Mouse (Mus musculus): ENCODE data around the gene Gm38392. TPM values are rescaled to one million over a fixed set of nuclear protein-coding genes. Genes with fewer than 3 reads are reported as not detected.
A peak's percentile ranks its signal among the peaks of the same experiment; 100 is the strongest.

Gm38392 gene
- polyA plus RNA-seq, 1 experiment from 2014 or later, result 0.55 TPM

DNA sequence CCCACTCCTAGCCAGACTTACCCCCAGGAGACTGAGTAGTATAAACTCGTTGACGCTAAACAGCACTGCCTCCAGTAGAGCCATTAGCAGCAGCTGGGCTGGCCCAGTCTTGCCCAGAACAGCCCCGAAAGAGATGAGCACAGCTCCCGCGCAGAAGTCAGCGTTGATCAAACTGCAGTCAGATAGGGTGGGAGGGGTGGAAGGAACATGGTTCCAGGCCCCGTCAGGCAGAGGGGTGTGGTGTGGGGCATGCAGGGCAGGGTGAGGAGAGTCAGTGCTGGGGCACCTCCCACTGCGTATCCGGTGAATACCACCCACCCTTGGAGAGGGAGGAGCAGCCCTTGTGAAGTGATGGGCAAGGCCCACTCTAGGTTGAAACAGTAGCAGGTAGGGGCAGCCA, 39.3 kb downstream of the Gm38392 start:
- Histone ChIP-seq H3K27me3 (peaks cover 59% of the 10 kb centered on the region), H3K9ac (no peak overlapping the region), H3K4me3 (no peak overlapping the region), H3K4me1 (no peaks in the 10 kb centered on the region), H3K4me2 (no peak overlapping the region), H3K27ac (no peak overlapping the region), H3K36me3 (no peaks in the 10 kb centered on the region), H3K9me3 (no peaks in the 10 kb centered on the region)
- 65% methylated on average over 9 of the region's 9 CpGs for WGBS
- ATAC-seq (ENCODE audit: insufficient number of reproducible peaks, insufficient read depth, low FRiP score, low TSS enrichment, low read depth), result no peak

DNA sequence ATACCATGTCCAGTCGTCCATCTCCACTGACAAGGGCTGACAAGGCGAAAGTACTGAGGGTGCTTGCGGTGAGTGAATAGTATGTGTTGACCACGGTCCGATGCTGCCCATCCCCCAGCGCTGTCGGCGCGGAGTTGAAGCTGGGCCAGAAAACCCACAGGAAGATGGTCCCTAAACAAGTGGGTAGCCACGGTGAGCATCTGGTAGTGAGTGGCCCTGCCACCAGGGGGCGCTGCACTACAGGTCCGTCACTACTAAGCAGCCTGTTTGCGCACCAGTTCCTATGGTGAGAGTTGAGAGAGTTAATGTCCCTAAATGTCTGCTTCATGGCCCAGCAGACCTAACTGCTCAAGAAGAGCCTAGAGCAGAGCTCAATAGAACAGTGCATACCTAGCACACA, 41.2 kb downstream of the Gm38392 start:
- Histone ChIP-seq H3K4me1 (peaks cover 9% of the 10 kb centered on the region; the same call in 1 of the 2 replicates), H3K4me3 (no peak overlapping the region), H3K36me3 (no peaks in the 10 kb centered on the region), H3K27me3 (peaks cover 68% of the 10 kb centered on the region), H3K27ac (no peak overlapping the region), H3K4me2 (no peak overlapping the region), H3K9ac (no peak overlapping the region), H3K9me3 (no peaks in the 10 kb centered on the region)
- ATAC-seq (ENCODE audit: insufficient number of reproducible peaks, insufficient read depth, low FRiP score, low TSS enrichment, low read depth), result no peak
- 16% methylated on average over 13 of the region's 13 CpGs for WGBS

- H3K27me3 ChIP-seq, result peaks cover 85% of the 10 kb centered on the region
- 0% methylated on average over 2 of the region's 2 CpGs for WGBS
These were observed 42.9 kb downstream of the Gm38392 start for GRCm38 (mm10) chr3:88244071-88244470.

GRCm38 (mm10) chr3:88242531-88242930, 44.5 kb downstream of the Gm38392 start:
- Histone ChIP-seq H3K4me3 (no peak overlapping the region), H3K4me2 (no peak overlapping the region), H3K27ac (no peak overlapping the region), H3K9me3 (no peaks in the 10 kb centered on the region), H3K36me3 (no peaks in the 10 kb centered on the region), H3K4me1 (peaks cover 9% of the 10 kb centered on the region; the same call in 1 of the 2 replicates), H3K9ac (no peak overlapping the region), H3K27me3 (peaks cover 89% of the 10 kb centered on the region)
- WGBS, result 2% methylated on average over 13 of the region's 13 CpGs
- ATAC-seq (ENCODE audit: insufficient number of reproducible peaks, insufficient read depth, low FRiP score, low TSS enrichment, low read depth), result no peak

More at GRCm38 (mm10) chr3:88244071-88244470, 42.9 kb downstream of the Gm38392 start:
- Histone ChIP-seq H3K27ac (no peak overlapping the region), H3K4me1 (peaks cover 9% of the 10 kb centered on the region; the same call in 1 of the 2 replicates), H3K4me3 (no peak overlapping the region), H3K9me3 (no peaks in the 10 kb centered on the region), H3K4me2 (no peak overlapping the region), H3K9ac (no peak overlapping the region), H3K36me3 (no peaks in the 10 kb centered on the region)
- ATAC-seq (ENCODE audit: insufficient number of reproducible peaks, insufficient read depth, low FRiP score, low TSS enrichment, low read depth), result no peak

DNA sequence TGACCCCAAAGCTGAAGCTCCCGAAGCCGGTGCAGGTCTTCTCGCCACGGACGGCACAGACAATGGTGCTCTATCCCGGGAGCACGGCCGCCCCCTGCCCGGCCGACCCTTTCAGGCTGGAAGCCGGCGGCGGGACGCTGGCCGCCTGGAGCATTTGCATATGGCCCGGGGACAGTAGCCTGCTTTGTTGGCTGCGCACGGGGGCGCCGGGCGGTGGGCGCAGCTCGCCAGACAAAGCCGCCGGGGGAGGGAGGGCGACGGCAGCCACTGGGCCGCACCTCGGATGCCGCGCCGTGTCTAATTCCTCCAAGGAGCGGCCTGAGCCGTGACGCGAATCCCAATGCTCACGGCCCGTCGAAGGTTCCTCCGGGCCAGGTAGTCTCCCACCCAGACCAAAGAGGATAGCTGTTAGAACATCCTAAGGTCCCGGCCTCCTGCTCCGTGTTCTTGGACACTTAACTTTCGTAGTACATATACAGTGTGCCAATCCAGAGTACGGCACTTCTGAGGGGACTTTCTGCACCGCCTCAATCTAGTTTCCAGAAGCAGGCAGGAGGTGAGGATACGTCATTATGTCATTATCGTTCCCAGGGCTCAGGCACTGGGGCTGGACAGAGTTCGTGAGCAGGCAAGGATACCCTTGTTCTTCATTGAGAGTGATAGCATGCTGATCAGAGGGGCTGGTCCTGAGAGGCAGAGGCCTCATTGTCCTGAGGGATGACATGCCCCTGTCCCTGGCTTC, 45.8 kb downstream of the Gm38392 start:
- peaks cover 9% of the 10 kb centered on the region; the same call in 1 of the 2 replicates for H3K4me1 ChIP-seq

GRCm38 (mm10) chr3:88239446-88239845, 47.6 kb downstream of the Gm38392 start:
- Histone ChIP-seq H3K27ac (no peak overlapping the region), H3K36me3 (no peaks in the 10 kb centered on the region), H3K9me3 (no peaks in the 10 kb centered on the region), H3K27me3 (peaks cover 100% of the 10 kb centered on the region), H3K4me3 (no peak overlapping the region), H3K4me2 (no peak overlapping the region), H3K4me1 (peaks cover 9% of the 10 kb centered on the region; the same call in 1 of the 2 replicates), H3K9ac (no peak overlapping the region)
- no peak for ATAC-seq (ENCODE audit: insufficient number of reproducible peaks, insufficient read depth, low FRiP score, low TSS enrichment, low read depth)
- WGBS, result 41% methylated on average over 4 of the region's 4 CpGs

More for the DNA sequence above, 45.8 kb downstream of the Gm38392 start:
- Histone ChIP-seq H3K36me3 (no peaks in the 10 kb centered on the region), H3K9me3 (no peaks in the 10 kb centered on the region), H3K9ac (0 out of 2 replicates have a peak overlapping the region, but pooled peaks have one; percentile 41), H3K4me3 (peak overlapping the region; percentile 31), H3K27me3 (peaks cover 100% of the 10 kb centered on the region), H3K27ac (no peak overlapping the region), H3K4me2 (peak overlapping the region; percentile 55)
- 2% methylated on average over 48 of the region's 48 CpGs for WGBS
- no peak for ATAC-seq (ENCODE audit: insufficient number of reproducible peaks, insufficient read depth, low FRiP score, low TSS enrichment, low read depth)

GRCm38 (mm10) chr3:88238866-88239391, 48.1 kb downstream of the Gm38392 start:
- peaks cover 100% of the 10 kb centered on the region for H3K27me3 ChIP-seq
- WGBS, result 29% methylated on average over 8 of the region's 8 CpGs
- no peaks in the 10 kb centered on the region for H3K9me3 ChIP-seq
- no peak for ATAC-seq (ENCODE audit: insufficient number of reproducible peaks, insufficient read depth, low FRiP score, low TSS enrichment, low read depth)
- H3K27ac ChIP-seq, result no peak overlapping the region
- no peak overlapping the region for H3K9ac ChIP-seq
- H3K36me3 ChIP-seq, result no peaks in the 10 kb centered on the region
- H3K4me1 ChIP-seq, result peaks cover 9% of the 10 kb centered on the region; the same call in 1 of the 2 replicates
- H3K4me2 ChIP-seq, result no peak overlapping the region
- no peak overlapping the region for H3K4me3 ChIP-seq

- Histone ChIP-seq H3K4me3 (no peak overlapping the region), H3K4me2 (no peak overlapping the region), H3K36me3 (no peaks in the 10 kb centered on the region), H3K27me3 (peaks cover 100% of the 10 kb centered on the region), H3K9ac (no peak overlapping the region), H3K27ac (no peak overlapping the region), H3K4me1 (peaks cover 9% of the 10 kb centered on the region; the same call in 1 of the 2 replicates), H3K9me3 (no peaks in the 10 kb centered on the region)
- no peak for ATAC-seq (ENCODE audit: insufficient number of reproducible peaks, insufficient read depth, low FRiP score, low TSS enrichment, low read depth)
- 7% methylated on average over 10 of the region's 10 CpGs for WGBS
These were observed 49.3 kb downstream of the Gm38392 start for GRCm38 (mm10) chr3:88237556-88238194.

DNA sequence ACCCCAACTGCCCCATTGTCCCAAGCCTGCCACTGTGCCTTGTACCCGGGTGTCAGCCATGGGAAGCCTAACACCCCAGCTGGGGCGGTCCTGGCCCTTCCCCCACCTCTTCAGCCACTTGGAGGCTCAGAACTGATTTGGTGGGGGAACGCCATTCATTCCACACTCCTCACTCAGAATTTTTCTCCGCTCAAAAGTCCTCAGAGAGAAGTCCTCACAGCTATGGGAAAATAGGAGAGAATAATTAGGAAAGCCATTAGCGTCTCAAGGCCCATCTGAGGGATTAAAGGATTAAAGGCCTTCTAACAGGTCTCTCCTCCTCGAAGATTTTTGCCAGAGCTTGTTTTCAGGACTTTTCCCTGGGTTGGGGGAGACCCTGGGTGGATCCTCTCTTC, 49.9 kb downstream of the Gm38392 start:
- Histone ChIP-seq H3K4me3 (no peak overlapping the region), H3K4me2 (no peak overlapping the region), H3K9ac (no peak overlapping the region), H3K4me1 (peaks cover 9% of the 10 kb centered on the region; the same call in 1 of the 2 replicates), H3K27ac (no peak overlapping the region), H3K27me3 (peaks cover 99% of the 10 kb centered on the region), H3K9me3 (no peaks in the 10 kb centered on the region), H3K36me3 (no peaks in the 10 kb centered on the region)
- no peak for ATAC-seq (ENCODE audit: insufficient number of reproducible peaks, insufficient read depth, low FRiP score, low TSS enrichment, low read depth)
- 10% methylated on average over 6 of the region's 6 CpGs for WGBS

- Histone ChIP-seq H3K27ac (no peak overlapping the region), H3K9me3 (no peaks in the 10 kb centered on the region), H3K4me1 (no peaks in the 10 kb centered on the region), H3K36me3 (no peaks in the 10 kb centered on the region), H3K4me2 (no peak overlapping the region), H3K4me3 (no peak overlapping the region), H3K27me3 (peaks cover 99% of the 10 kb centered on the region), H3K9ac (no peak overlapping the region)
- WGBS, result 26% methylated on average over 2 of the region's 2 CpGs
- ATAC-seq (ENCODE audit: insufficient number of reproducible peaks, insufficient read depth, low FRiP score, low TSS enrichment, low read depth), result no peak
These were observed 51.4 kb downstream of the Gm38392 start for GRCm38 (mm10) chr3:88235616-88236015.

DNA sequence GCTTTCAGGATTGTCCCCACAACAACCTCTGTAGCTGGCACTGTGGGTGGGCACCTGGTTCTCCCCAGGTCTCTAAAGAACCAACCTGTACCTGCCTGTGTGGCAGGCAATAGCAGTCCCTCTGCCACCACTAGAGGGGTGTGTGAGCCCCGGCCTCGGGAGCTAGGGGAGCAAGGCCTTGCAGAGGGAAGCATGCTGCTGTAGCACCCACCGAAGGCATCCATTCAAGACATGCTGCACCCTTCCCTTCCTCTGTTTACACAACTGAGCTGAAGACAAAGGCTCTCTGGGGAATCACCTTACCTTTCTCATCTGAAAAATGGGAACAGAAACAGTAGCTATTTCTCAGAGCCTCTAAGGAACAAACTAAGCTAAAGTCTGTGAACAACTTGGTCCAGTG, 51.8 kb downstream of the Gm38392 start:
- no peaks in the 10 kb centered on the region for H3K4me1 ChIP-seq
- peaks cover 99% of the 10 kb centered on the region for H3K27me3 ChIP-seq

More for the DNA sequence above, 51.8 kb downstream of the Gm38392 start:
- Histone ChIP-seq H3K9me3 (no peaks in the 10 kb centered on the region), H3K27ac (no peak overlapping the region), H3K9ac (no peak overlapping the region), H3K4me3 (no peak overlapping the region), H3K4me2 (no peak overlapping the region), H3K36me3 (no peaks in the 10 kb centered on the region)
- ATAC-seq (ENCODE audit: insufficient number of reproducible peaks, insufficient read depth, low FRiP score, low TSS enrichment, low read depth), result no peak
- WGBS, result 2% methylated on average over 3 of the region's 3 CpGs

Data from embryonic facial prominence, embryonic 13.5 days (tissue).